Mouse (Mus musculus): ENCODE data around the gene Rfc5.
"Not testable (repeated sequence)": the region's sequence is repeated elsewhere in the genome, so short reads cannot be mapped to it uniquely, and the experiment has no call there.

Rfc5 gene

DNA sequence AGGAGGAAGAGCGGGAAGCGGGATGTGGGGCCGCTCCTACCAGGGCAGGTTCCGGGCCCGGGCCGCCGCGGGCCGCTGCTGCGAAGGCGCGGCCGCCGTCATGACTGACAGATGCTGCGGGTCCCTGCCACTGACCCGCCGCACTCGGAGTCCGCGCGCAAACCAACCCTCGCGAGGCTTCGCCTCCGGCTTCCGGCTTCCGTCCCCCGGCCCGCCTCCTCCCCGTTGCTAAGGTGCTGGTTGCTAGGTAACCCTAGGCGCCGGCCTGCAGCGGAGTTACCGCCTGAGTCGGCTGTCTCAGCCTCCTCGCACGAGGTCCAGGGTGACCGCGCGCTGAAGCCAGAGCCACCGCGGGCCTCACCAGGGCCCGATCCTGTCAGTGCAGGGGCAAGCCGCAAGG, at the start of gene Rfc5:
Rfc5 (minus strand) TSS at position 171 of the 400 bp plus-strand sequence.
- DNase-seq, result peak; percentile 89 to 94

DNA sequence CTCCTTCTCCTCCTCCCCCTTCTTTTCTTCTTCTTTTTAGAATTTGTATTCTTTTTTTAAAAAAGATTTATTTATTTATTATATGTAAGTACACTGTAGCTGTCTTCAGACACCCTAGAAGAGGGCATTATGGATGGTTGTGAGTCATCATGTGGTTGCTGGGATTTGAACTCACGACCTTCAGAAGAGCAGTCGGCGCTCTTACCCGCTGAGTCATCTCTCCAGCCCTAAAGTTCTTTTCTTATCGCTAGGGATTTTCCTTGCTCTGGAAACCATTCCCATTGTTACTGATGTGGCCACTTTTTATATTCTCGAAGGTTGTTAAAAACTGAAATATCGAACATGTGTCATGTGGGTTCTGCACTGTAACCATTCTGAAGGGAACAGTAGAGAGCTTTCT, 44.7 kb upstream of the Rfc5 start:
- DNase-seq, result not testable (repeated sequence)

DNA sequence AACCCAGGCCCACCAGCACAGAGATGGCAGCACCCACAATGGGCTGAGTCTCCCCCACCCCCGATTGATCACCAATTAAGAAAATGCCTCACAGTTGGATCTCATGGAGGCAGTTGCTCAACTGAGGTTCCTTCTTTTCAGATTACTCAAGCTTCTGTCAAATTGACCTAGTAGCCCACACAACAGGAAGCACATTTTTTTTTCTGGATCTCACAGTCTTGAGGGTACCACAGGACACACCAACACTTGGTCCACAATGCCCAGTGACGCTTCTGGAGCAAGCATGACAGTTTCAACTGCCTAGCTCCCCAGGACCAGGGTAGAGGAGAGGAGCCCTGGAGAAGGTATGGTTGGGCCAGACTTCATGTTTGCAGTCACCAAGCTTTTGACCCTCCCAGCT, 28.6 kb upstream of the Rfc5 start:
- DNase-seq, result no peak

DNA sequence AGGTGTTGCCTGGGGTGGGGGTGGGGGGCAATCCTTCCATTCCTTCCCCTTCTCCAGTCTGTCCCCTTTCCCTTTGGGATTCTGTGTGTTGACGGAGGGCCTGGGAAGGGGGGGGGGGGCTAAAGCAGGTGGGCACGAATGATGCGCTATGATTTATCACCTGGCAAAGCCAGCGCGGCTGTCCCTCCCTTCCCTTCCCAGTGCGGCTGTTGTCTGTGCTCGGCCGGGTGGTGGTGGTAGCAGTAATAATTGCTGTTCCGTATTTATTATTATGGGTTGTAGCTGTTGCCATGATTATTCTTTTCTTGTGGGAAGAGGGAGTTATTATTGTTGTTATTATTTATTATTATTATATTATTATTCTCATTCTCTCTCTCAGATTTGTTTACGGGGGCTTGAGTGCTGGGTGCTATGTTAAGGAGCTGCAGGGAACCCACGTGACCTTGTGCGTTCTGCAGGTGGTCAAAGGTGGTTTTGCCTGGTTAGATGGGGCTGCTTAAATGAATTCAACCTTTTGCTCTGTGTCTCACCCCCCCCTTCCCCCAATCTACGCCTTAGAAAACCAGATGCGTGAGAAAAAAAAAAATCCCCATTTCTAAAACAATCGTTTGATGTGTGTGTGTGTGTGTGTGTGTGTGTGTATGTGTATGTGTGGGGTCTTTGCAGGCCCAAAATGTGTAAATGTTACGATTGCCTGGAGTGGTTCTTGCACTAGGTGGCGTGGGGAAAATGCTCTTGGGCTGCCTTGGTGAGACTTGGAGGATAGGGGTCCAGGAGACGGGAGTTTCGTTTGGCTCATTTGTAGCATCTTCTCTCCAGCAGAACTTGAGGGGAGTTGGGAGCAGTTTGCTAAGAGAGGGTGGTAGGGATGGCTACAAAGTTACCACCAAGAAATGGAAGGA, 26.4 kb upstream of the Rfc5 start:
- DNase-seq, result no peak

DNA sequence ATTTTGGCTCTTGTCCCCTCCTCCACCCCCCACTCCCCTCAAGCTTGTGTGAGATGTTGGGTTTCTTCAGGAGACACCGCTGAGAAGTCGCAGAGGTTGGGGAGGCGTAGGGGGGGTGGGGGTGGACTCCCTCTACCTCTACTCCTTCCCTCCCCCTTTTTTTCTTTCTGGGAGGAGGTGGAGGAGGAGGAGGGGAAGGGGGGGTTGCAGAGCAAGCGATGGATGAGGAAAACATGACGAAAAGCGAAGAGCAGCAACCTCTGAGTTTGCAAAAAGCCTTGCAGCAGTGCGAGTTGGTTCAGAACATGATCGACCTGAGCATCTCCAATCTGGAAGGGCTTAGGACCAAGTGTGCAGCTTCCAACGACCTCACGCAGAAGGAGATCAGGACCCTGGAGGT, 25.8 kb upstream of the Rfc5 start:
- no peak for DNase-seq

DNA sequence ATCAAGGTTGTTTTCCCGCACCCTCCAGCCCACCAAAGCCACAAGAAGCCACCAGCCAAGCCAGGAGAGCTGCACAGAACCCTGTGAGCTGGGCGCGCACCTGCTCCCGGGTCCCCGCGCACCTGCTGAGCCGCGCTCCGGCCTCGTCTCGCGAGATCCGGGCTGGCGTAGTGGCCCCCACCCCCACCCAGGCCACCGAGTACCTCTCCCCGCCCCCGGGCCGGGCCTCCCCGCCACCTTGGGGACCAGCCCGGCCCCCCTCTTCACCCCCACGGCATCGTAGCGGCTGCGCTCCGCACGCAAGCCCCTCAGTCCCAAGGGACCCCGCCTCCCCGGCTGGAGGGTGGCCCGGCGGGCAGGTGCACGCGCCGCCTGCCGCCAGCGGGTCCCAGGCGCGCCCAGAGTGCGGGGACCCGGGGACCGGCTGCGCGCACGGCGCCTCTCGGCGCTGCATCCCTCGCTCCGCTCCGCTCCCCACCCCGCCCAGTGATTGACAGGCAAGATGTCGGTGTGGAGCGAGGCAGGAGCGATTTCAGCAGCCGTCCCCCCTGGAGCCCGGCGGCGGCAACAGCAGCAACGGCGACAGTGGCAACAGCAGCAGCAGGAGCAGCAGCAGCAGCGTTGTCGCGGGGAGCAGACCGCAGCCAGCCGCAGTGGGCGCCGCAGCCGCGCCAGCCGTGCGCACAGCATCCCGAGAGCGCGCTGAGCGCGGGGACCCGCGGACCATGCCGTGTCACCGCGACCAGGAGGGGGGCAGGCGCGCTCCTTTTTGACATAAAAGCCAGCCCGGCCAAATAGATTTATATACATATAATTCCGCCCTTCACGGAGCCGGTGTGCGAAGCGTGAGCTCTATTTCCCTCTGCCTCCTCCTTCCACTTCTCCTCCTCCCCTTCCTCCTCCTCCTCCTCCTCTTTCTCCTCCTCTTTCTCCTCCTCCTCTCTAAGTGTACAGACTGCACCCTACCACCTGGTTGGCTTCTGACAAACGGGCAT, 25.0 kb upstream of the Rfc5 start, which contains the start of gene Ksr2:
Ksr2 (plus strand) TSS at position 494 of the 995 bp plus-strand sequence.
- DNase-seq, result peak in 1 of 2 experiments; percentile 12

DNA sequence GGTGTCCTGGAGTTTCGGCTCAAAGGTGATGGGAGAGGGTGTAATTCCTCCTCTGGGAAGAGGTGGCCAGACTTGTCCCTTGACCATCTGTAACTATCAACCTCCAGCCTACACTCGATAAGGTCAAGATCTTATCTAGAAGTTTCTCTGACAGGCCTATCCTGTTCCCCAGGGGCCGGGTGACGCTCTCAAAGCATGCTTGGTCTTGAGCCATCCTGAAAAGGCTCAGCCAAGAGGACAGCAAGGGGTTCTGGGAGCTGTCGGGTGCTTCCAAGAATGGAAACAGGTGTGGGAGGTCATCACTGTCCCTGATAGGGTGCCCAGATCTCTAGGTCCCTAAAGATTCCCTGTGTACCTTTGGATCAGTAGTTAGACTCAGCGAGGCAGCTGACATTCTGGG, 20.5 kb upstream of the Rfc5 start:
- no peak for DNase-seq

DNA sequence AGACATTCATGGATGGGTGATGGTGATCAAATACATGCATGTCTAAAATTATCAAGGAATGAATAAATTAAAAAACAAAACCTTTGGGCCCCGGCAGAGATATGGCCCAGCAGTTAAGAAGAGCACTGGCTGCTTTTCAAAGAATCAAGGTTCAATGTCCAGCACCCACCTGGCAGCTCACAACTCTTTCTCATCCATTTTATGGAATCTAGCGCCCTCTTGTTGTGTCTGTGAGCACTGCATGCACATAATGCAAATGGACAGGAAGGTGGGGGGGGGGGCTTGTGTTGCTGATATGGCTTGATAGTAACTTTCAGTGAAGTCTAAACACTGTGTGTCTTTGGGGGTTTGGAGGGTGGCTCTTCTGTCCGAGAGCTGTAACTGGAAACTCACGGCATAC, 19.4 kb upstream of the Rfc5 start:
- DNase-seq, result peak; percentile 12 to 61

DNA sequence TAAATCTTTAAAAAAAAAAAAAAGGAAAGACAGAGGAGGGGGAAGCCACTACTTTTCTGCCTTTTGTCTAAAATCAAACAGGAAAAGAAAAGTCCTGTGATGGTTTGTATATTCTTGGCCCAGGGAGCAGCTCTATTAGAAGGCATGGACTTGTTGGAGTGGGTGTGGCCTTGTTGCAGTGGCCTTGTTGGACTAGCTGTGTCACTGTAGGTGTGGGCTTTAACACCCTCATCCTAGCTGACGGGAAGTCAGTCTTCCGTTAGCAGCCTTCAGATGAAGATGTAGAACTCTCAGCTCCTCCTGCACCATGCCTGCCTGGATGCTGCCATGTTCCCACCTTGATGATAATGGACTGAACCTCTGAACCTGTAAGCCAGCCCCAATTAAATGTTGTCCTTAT, 15.8 kb upstream of the Rfc5 start:
- not testable (repeated sequence) for DNase-seq

DNA sequence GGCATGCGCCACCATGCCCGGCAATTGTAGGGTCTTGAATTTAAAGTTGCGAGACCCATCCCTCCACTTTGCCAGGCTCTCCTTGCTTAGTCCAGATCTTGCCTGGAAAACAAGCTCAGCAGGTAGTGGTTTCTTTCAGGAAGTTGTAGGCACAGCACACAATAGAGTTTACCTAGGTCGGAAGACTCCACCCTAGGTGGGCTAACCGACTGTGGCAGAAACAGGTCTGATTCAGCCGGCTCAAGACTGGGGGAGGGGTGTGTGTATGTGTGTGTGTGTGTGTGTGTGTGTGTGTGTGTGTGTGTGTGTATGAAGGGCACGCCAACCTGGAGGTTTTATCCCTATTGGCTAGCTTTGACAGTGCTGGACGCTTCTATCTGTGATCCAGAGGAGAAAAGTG, 14.8 kb upstream of the Rfc5 start:
- no peak for DNase-seq

DNA sequence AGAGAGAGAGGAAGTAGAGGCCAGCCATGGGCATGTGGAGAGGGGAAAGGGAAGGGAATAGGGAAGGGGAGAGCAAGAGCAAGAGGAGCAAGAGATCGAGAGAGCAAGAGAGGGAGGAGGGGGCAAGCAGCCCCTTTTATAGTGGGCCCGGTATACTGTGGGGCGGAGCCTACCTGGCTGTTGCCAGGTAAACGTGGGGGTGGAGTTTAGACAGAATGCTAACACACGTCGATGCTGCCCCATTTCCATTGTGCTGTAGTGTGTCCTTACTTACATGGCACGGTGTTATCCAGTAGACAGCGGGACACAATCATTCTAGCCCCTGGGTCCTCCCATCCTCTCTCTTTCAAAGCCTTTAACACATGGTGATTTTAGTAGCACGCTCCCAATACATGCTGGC, 10.4 kb upstream of the Rfc5 start:
- DNase-seq, result no peak

DNA sequence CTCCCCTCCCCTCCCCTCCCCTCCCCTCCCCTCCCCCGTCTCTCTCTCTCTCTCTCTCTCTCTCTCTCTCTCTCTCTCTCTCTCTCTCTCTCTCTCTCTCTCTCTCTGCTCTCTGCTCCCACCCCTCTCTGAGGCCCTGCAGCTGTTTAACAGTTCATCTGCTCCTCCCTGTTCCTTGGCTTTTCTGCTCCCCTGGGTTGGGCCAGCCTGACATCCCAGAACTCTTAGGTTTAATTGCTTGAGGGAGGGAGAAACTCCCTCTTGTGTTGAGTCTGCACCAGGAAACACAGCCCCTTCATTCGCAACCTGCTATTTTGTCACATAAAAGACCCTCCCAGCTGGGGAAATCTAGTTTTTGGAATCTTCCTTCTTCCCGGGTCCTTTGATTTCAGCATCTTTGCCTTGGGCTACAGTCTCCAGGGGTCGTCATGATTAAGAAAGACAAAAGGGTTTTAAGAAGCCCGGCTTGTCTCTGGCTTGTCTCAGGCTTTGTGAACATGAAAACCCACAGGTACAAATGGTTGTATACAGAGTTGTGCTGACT, 9.2 kb upstream of the Rfc5 start:
- DNase-seq, result no peak

DNA sequence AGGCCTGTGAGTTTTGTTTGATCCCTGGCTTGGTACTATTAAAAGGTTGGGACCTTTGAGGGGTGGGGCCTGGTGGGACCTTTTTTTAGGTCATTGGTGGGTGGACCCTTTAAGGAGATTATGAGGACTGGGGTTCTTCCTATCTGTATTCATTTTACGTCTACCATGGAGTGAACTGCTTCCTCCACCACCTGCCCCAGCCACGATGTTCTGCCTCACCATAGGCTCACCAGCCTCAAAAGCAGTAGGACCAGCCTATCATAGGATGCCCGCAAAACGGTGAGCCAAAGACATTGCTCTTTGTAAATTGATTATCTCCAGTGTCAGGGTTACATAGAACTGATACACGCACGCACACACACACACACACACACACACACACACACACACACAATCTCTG, 8.5 kb upstream of the Rfc5 start:
- DNase-seq, result no peak

DNA sequence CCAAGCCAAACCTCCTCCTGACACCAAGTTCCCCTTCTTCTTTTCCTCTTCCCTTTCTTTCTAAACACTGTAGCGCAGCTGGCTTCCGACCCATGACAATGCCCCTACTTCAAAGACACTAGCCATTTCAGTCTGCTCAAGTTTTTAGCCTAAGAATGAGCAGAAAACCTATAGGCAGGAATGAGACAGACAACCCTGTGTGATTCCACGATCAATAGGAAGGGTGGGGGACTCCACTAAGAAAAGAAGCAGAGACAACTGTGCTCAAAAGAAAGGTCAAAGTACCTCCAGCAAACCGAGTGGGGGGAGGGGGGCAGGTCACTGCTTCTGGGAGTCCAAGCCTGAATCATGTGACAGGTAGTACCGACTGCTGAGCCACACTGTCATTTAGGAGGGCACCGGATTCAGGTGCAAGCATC, 7.8 kb upstream of the Rfc5 start:
- DNase-seq, result no peak

DNA sequence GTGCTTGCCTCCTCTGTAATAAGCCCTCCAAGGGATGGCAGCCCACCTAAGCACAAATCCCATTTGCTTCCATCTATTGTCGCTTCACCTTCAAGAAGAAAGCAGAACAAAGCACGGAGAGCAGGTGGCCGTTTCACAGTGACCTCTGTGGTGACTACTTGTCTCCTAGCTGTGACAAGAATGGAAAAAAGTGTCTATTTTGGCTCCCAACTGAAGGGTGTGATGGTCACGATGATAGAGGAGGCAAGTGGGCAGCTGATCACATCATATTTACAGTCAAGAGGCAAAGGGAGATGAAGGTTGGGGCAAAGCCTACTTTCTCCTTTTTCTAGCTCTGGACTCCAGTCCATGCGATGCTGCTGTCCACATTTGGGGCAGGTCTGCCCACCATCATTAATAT, 7.0 kb upstream of the Rfc5 start:
- no peak for DNase-seq

DNA sequence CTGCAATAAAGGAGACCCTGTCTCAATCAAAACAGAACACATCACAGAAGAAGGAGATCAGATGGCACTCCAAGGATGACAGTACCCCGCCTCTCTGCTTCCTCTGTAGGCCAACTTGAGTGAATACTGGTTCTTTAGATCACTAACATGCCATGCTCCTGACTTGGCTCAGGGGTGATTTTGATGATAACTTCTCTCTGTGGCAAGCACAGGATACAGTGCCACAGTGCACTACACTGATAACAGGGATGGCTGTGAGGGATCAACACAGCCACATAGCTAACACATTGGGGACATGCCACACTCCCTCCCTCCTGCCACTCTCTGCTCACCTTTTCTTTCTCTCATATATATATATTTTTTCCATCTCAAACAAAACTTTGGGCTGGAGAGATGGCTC, 2.0 kb upstream of the Rfc5 start:
- no peak for DNase-seq

DNA sequence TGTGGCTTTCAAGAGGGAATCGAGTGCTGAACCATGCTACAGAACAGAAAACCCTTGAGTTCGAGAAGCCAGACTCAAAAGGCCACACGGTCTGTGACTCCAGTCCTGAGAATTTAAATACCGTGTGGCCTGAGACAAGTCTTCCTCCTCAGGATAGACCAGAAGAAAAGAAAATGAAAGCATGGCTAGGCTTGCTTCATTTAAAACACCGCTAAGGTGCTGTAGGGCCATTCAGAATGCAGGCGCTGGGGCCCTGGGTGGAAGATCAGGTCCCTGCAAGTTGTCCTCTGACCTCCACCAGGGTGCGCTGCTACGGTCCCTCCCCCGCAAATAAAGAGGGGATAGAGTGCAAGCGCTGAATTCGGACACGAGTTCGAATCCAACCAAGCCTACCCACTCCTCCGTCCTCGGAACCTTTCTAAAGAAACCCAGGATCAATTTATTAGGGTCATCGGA, 523 bp downstream of the Rfc5 start:
- DNase-seq, result peak; percentile 44 to 54

DNA sequence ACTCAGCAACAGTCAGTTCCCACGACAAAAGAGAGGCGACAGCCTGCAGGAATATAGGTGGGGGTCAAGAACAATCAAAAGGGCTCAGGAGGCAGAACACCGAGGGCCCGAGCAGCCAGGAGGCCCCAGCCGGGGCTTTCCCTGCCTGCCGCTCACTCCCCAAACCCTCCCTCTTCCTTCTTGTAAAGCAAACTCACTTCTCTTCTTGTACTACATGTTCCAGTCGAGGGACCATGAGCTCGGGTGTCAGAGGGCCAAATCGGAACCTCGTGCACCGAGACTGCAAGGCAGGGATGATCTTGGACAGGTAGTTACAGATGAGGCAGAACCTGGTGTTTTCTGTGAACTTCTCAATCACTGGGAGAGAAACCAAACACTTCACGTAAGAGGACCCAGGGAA, 5.6 kb downstream of the Rfc5 start:
- no peak for DNase-seq

DNA sequence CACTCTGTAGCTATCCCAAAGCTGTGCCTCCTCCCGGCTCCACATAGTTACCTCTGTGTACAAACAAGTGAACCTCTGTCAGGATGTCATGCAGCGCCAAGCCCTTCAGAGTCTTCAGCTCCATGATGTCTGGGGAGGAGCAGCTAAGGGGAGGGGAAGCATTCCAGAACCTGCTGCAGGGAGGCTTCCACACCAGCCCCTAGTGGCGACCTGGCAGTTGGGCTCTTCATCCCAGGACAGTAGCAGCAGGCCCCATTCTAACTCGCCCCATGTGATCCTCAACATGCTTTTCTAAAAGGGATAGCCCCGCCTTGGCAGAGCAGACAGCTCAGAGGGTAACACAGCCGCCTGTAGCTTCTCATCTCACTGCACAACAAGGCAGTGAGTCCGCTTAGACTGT, 7.1 kb downstream of the Rfc5 start:
- no peak for DNase-seq

DNA sequence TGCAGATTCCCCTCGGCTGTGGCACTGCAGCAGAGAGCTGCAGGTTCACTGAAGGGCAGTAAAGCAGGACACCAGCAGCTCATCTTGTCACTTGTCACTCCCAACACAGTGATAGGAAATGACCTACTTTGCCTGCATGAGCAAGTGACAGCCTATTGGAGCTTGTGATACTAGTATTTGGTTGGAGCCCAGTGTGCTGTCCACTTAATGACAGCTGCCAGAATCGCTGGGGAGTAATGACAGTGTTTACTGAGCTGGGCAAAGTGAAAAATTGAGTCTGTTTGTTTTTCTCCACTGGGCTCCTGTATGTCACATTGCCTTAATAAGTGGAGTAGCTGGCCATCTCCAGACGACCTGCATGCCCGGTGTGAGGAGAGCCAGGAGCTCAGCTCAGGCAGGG, 8.6 kb downstream of the Rfc5 start:
- no peak for DNase-seq

DNA sequence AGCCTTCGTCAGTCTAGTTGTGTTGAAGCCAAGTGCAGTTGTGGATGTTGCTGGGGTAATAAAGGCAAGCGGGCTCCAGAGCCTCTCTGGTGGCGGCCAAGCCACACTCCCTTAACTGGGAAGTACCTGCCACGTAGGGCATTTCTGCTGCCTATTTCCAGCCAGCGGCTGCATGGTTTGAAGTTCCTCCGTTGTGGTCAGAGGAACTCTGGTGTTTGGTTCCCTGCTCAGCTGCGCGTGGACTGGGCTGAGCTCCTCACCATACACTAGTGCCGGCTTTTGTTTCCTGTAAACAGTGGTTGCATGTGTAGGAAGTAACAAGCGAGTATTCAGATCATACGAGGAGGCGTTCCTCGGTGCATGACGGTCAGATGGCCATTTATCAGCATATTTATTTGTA, 11.1 kb downstream of the Rfc5 start:
- DNase-seq, result peak; percentile 18 to 47

DNA sequence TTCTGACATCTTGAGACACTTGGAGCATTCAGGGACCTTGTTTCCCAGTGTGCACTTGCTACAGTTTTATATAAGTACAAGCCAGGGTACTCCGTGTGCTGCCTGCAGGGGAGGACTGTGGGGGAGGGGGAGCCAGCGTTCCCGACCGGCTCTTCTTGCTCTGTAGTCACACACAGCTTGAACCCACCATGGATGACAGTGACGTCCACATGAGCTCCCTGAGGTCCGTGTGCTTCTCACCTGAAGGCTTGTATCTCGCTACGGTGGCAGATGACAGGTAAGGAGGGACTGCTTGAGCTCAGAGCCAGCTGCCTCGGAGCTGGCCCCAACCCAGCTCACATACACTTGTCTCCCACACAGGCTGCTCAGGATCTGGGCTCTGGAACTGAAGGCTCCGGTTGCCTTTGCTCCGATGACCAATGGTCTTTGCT, 12.5 kb downstream of the Rfc5 start:
- DNase-seq, result no peak

Measured in spleen, adult 18-20 months (tissue).